Mouse (Mus musculus): Measurements from ENCODE around the gene Tap2.

DNA sequence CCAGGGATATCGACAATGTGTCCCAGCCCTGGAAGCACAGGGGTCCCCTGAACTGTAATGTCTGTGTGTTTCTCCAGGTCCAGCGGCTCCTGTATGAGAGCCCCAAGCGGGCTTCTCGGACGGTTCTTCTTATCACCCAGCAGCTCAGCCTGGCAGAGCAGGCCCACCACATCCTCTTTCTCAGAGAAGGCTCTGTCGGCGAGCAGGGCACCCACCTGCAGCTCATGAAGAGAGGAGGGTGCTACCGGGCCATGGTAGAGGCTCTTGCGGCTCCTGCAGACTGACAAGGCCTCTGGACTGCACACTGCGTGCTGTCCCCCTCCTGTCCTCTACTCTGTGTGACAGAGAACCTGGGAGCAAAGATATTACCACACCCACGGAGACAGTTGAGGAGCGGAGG, 6.8 kb upstream of the Tap2 start:
- TF ChIP-seq POLR2A (IDR thresholded peaks at IDR 0.05; ENCODE audit: insufficient read depth, low read depth, low read length) (no peak), CTCF (IDR thresholded peaks at IDR 0.05; ENCODE audit: insufficient read depth, low read depth, low read length) (no peak)
